Comparison of ENCODE assay signal across 9 mouse cellular contexts in genomic region chr4:120215915-120216591, GRCm38 (mm10). TPM values are rescaled to one million over a fixed set of nuclear protein-coding genes. Genes with fewer than 3 reads are reported as not detected.
A peak's percentile ranks its signal among the peaks of the same experiment; 100 is the strongest.
DNase-seq lines count a peak whose midpoint lies in the region.
"Had no signal": no experiment of that assay in that cellular context is flagged by ENCODE, and none has a peak within 500 bp of the region (broad histone marks: within the 10 kb centered on the region; RNA-seq: fewer than 3 reads in every experiment).

No protein-coding gene starts in this region.

- peak; percentile 16 to 20 for DNase-seq in B cell, adult 2 months
- peak; percentile 50 for DNase-seq in Muller cell, postnatal 12 days (ENCODE audit: inconsistent ontology term)
- DNase-seq in cerebellum, postnatal 25 days = peak; percentile 72 to 83
- peak; percentile 57 for DNase-seq in gastrocnemius, adult 18-20 months (ENCODE audit: low spot score)
- peak; percentile 70 to 72 for DNase-seq in kidney, postnatal 4 days
- DNase-seq in lung, postnatal 36 days = peak; percentile 72
- DNase-seq in right cerebral cortex, postnatal 10 days (ENCODE audit: low spot score in 2 of 2) = peak; percentile 54 to 73
- no peak for DNase-seq in ovary, adult 18-20 months (ENCODE audit: low spot score)

RNA-seq across cellular contexts. Expression of gene Edn2, which starts 55.0 kb away (rescaled TPM):
- total RNA-seq in gastrocnemius, adult 18-20 months (2021) = not detected
- total RNA-seq: gastrocnemius, postnatal 36 days had no signal
